Mouse (Mus musculus) midbrain, embryonic 13.5 days (tissue): ENCODE results near the gene Slc35e3. TPM values are rescaled to one million over a fixed set of nuclear protein-coding genes. Genes with fewer than 3 reads are reported as not detected.
"Not testable (repeated sequence)": the region's sequence is repeated elsewhere in the genome, so short reads cannot be mapped to it uniquely, and the experiment has no call there.

ENCODE experiments used
- ATAC-seq: fragments of 200-750 bp; cut with Nextera tagmentation; 2 replicates; pipeline ENCODE4 v1.8.0; 2017; ENCODE audit warnings: mild to moderate bottlenecking, moderate TSS enrichment, moderate library complexity
- H3K27ac ChIP-seq: fragments of 300-500 bp; sonication (generic); 2 replicates; pipeline ENCODE4 v1.5.1; 2015; ENCODE audit warnings: inconsistent platforms, mild to moderate bottlenecking, moderate library complexity
- H3K27me3 ChIP-seq: fragments of 300-500 bp; sonication (generic); 2 replicates; pipeline ENCODE4 v1.6.1; 2015; ENCODE audit warnings: mild to moderate bottlenecking, inconsistent platforms
- H3K36me3 ChIP-seq: fragments of 300-500 bp; sonication (generic); 2 replicates; pipeline ENCODE4 v1.6.1; 2015; ENCODE audit warnings: mild to moderate bottlenecking, inconsistent platforms
- H3K4me1 ChIP-seq: fragments of 300-500 bp; sonication (generic); replicated peaks from 2 replicates; pipeline ENCODE4 v1.6.1; 2015; ENCODE audit warnings: inconsistent platforms
- H3K4me2 ChIP-seq: fragments of 300-500 bp; sonication (generic); replicated peaks from 2 replicates; pipeline ENCODE4 v1.6.1; 2015; ENCODE audit warnings: moderate library complexity, mild to moderate bottlenecking, inconsistent platforms
- H3K4me3 ChIP-seq: fragments of 300-500 bp; sonication (generic); replicated peaks from 2 replicates; pipeline ENCODE4 v1.5.1; 2015; ENCODE audit warnings: mild to moderate bottlenecking, inconsistent platforms
- H3K9ac ChIP-seq: fragments of 300-500 bp; sonication (generic); replicated peaks from 2 replicates; pipeline ENCODE4 v1.6.1; 2015; ENCODE audit warnings: mild to moderate bottlenecking, inconsistent platforms
- H3K9me3 ChIP-seq: fragments of 300-500 bp; sonication (generic); 2 replicates; pipeline ENCODE4 v1.6.1; 2016; ENCODE audit warnings: mild to moderate bottlenecking, inconsistent platforms
- WGBS: fragments of 180-500 bp; shearing (Covaris S2); methylation state at CpG from one replicate; pipeline ENCODE4 v1.1.7; 2015; 5-methylcytosine and 5-hydroxymethylcytosine counted together
- polyA plus RNA-seq: library from polyadenylated mRNA; unstranded; fragments of >200 nt; fragmentation: Nextera tagmentation; extraction: Ambion mirVana; gene quantifications from 2 replicates; pipeline ENCODE4 v1.2.1, GENCODE M21; 2015

Gene Slc35e3
- polyA plus RNA-seq, 1 experiment from 2014 or later: 33.1 TPM

DNA sequence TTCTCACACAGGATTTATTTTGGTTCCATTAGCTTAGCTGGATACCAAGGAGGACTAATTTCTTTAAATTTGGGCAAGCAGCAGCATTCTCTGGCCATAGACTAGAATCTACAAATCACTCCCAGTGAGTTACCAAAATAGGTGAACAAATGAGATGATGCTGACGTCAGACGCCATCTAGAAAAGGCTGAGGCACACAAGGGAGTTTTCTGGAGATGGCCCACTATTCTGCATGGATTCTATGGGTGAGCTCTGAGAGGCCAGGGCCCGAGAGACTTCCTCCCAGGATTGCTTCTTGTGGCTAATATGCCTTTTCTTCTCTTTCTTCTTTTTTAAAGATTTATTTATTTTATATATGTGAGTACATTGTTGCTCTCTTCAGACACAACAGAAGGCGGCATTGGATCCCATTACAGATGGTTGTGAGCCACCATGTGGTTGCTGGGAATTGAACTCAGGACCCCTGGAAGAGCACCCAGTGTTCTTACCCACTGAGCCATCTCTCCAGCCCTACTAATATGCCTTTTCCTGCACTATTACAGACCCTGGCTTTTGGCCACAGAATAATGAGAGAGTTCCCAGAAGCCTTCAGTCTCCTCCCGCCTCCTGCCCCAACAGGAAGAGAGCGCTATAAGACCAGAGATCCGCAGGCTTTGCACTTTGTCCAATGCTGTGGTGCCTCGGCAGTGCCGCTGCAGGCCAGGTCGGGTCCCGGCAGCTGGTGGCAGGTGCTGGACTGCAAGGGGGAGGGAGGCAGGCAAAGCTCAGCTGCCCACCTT lies 19.1 kb upstream of the Slc35e3 start:
- Histone ChIP-seq H3K36me3 (peaks cover 81% of the 10 kb centered on the region), H3K9me3 (no peaks in the 10 kb centered on the region), H3K9ac (no peak overlapping the region), H3K27me3 (no peaks in the 10 kb centered on the region), H3K4me2 (no peak overlapping the region), H3K27ac (no peak overlapping the region), H3K4me3 (no peak overlapping the region), H3K4me1 (no peaks in the 10 kb centered on the region)
- WGBS: 96% methylated on average over 11 of the region's 11 CpGs
- no peak for ATAC-seq

DNA sequence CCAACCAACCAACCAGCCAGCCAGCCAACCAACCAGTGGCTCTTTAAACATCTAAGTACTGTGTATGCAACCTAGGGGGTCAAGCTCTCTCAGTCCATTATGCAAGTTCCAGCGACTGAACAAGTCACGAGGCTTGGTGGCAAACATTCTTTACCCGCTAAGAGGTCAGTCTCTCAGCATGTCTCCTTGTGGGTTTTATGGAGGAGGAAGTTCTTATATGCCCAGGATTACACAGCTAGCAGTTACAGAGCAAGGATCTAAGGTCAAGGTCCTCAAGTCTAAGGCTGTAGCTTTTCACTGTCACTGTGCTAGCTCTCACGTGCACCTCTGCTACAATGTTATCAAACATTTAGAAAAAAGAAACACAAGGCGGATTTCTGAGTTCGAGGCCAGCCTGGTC lies 18.4 kb upstream of the Slc35e3 start:
- no peaks in the 10 kb centered on the region for H3K27me3 ChIP-seq
- H3K4me1 ChIP-seq: no peaks in the 10 kb centered on the region
- 89% methylated on average over 6 of the region's 6 CpGs for WGBS
- no peaks in the 10 kb centered on the region for H3K9me3 ChIP-seq
- ATAC-seq: no peak
- no peak overlapping the region for H3K4me3 ChIP-seq
- H3K27ac ChIP-seq: no peak overlapping the region
- no peak overlapping the region for H3K9ac ChIP-seq
- no peak overlapping the region for H3K4me2 ChIP-seq
- H3K36me3 ChIP-seq: peaks cover 81% of the 10 kb centered on the region

DNA sequence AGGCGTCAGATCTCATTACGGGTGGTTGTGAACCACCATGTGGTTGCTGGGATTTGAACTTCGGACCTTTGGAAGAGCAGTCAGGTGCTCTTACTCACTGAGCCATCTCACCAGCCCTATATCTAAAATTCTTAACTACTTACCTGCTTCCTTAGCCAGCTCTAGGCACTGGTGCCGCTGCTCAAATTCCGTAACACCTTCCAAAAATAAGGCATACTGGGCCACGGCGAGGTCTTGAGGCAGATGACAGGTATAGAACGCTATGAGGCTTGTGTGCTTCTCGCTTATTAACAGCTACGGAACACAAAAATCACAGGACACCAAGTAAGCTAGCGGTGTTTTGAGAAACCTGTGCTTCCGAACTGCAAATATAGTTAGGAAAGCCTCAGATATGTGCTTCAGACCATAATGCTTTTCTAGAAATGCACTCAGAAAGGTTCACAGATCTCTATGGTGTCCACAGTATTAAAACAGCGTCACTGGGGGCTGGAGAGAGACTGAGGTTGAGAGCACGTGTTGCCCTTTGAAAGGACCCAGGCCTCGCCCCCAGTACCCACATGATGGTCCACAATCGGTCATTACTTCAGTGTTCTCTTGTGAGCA lies 17.5 kb upstream of the Slc35e3 start:
- Histone ChIP-seq H3K36me3 (peaks cover 87% of the 10 kb centered on the region), H3K9me3 (no peaks in the 10 kb centered on the region), H3K27ac (no peak overlapping the region), H3K4me1 (no peaks in the 10 kb centered on the region), H3K4me3 (no peak overlapping the region), H3K9ac (no peak overlapping the region), H3K27me3 (no peaks in the 10 kb centered on the region), H3K4me2 (no peak overlapping the region)
- ATAC-seq: no peak
- WGBS: 96% methylated on average over 16 of the region's 16 CpGs

DNA sequence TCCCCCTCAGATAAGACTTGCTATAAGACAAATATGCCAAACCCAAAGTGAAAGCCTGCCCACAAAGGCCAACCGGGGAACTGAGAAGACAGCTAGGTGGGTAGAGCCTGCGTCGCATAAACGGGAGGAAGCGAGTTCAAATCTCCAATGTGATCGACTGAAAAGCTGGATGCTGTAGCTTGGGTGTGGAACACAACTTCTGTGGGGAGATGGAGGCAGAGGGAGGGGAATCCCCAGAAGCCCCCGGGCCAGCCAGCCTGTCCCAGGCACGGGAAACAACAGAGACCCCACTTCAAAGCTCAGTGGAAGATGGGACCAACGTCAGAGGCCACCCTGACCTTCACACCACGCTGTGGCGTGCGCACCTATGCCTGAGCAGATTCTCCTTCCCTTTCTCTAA lies 16.8 kb upstream of the Slc35e3 start:
- Histone ChIP-seq H3K9ac (no peak overlapping the region), H3K36me3 (peaks cover 87% of the 10 kb centered on the region)
- 98% methylated on average over 12 of the region's 12 CpGs for WGBS

DNA sequence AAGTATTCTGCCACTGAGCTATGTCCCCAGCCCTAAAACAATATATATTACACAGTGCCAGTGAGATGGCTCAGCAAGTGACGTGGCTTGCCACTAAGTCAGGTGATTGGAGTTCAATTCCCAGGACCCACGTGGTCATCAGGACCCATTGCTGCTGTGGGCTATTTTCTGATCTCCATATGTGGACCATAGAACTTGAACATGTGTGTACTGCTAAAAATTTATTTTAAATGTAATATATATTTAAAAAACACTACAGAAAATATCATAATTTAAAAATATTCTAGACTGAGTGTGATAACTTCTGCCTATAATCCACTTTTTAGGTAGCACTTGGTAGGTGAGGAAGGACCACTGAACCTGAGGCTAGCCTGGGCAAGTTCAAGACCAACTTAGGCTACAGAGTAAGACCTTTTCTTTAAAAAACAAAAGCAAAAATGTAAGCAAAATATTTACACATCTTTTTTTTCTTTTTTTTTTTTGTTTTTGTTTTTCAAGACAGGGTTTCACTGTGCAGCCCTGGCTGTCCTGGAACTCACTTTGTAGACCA lies 16.2 kb upstream of the Slc35e3 start:
- Histone ChIP-seq H3K36me3 (peaks cover 88% of the 10 kb centered on the region), H3K27ac (no peak overlapping the region), H3K9me3 (no peaks in the 10 kb centered on the region), H3K9ac (no peak overlapping the region), H3K27me3 (no peaks in the 10 kb centered on the region), H3K4me1 (no peaks in the 10 kb centered on the region), H3K4me2 (no peak overlapping the region), H3K4me3 (no peak overlapping the region)
- WGBS: 97% methylated on average over 2 of the region's 2 CpGs
- ATAC-seq: no peak

More for the DNA sequence above, 16.8 kb upstream of the Slc35e3 start:
- no peaks in the 10 kb centered on the region for H3K9me3 ChIP-seq
- H3K4me3 ChIP-seq: no peak overlapping the region
- H3K27me3 ChIP-seq: no peaks in the 10 kb centered on the region
- H3K27ac ChIP-seq: no peak overlapping the region
- H3K4me2 ChIP-seq: no peak overlapping the region
- ATAC-seq: no peak
- no peaks in the 10 kb centered on the region for H3K4me1 ChIP-seq

DNA sequence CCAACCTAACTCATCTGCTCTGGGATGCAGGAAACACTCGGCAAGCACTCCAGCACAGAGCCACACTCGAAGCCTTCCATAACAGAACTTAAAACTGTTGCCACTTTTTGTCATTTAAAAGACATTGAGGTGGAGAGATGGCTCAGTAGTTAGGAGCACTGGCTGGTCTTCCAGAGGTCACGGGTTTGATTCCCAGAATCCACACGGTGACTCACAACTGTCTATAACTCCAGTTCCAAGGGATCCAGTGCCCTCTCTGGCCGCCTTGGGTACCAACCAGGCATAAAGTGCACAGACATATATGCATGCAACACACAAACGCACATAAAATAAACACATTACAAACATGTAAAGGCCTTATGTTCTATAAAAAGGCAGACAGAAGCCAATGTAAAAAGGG lies 15.4 kb upstream of the Slc35e3 start:
- no peak for ATAC-seq
- Histone ChIP-seq H3K4me1 (no peaks in the 10 kb centered on the region), H3K27me3 (no peaks in the 10 kb centered on the region), H3K27ac (no peak overlapping the region), H3K4me3 (no peak overlapping the region), H3K9me3 (no peaks in the 10 kb centered on the region), H3K9ac (no peak overlapping the region), H3K4me2 (no peak overlapping the region), H3K36me3 (peaks cover 92% of the 10 kb centered on the region)
- WGBS: 95% methylated on average over 6 of the region's 6 CpGs

DNA sequence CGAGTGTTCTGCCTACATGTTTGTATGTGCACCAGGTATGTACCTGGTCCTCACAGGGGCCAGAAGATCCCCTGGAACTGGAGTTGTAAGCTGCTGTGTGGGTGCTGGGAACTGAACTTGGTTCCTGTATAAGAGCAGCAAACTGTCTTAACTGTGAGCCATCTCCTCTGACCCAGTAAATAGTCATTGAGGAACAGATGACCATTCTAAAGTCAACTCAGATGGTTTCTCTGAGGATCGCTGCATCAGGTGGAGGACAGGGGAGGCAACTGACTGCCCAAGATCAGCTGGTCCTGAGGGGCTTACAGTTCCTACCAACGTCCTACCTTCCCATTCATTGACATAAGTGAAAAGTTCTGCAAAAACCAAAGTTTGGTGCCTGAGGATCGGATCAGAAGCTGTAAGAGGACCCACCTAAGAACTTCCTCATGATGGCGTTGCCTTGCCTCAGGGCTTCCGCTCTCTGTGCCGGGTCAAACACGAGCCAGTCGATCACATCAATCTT lies 14.7 kb upstream of the Slc35e3 start:
- Histone ChIP-seq H3K27ac (no peak overlapping the region), H3K4me3 (no peak overlapping the region), H3K9ac (no peak overlapping the region), H3K4me1 (no peaks in the 10 kb centered on the region), H3K27me3 (no peaks in the 10 kb centered on the region), H3K4me2 (no peak overlapping the region), H3K9me3 (no peaks in the 10 kb centered on the region), H3K36me3 (peaks cover 92% of the 10 kb centered on the region)
- ATAC-seq: no peak
- 97% methylated on average over 9 of the region's 9 CpGs for WGBS

DNA sequence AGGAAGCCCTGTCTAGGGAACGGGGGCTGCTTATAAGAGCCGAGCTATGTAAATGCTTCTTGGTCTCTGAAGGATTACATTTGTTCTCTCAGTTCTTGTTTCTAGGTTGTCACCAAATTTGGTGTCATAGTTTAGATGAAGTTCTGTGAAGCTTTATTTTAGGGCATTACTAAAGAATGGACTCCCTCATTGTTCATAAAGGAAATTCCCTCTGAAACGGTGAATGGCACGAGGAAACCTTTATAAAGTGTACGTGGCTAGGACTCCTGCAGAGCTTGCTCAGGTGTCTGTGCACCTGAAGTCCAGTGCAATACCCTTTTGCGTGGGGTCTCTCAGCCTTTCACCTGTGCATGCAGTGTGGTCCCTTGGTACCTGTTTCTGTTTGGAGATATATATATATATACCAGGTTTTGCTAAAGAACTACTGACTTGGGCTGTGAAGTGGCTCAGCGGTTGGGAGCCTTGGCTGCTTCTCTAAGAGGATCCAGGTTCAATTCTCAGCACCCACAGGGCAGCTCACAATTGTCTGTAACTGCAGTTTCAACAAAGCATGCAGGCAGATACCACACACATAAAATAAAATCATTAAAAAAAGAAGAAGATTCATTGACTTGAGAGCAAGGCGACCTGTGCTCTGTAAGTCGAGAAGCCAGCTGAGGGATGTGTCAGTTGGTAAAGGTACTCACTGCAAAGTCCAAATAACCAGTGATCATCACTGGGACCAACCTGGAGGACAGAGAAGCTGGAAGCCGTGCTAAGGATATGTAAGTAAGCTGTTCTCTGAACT lies 13.9 kb upstream of the Slc35e3 start:
- ATAC-seq: no peak
- H3K27me3 ChIP-seq: no peaks in the 10 kb centered on the region
- no peak overlapping the region for H3K9ac ChIP-seq
- WGBS: 94% methylated on average over 10 of the region's 10 CpGs
- no peaks in the 10 kb centered on the region for H3K4me1 ChIP-seq
- H3K9me3 ChIP-seq: no peaks in the 10 kb centered on the region
- H3K4me2 ChIP-seq: no peak overlapping the region
- H3K27ac ChIP-seq: no peak overlapping the region
- H3K36me3 ChIP-seq: peaks cover 92% of the 10 kb centered on the region
- H3K4me3 ChIP-seq: no peak overlapping the region

DNA sequence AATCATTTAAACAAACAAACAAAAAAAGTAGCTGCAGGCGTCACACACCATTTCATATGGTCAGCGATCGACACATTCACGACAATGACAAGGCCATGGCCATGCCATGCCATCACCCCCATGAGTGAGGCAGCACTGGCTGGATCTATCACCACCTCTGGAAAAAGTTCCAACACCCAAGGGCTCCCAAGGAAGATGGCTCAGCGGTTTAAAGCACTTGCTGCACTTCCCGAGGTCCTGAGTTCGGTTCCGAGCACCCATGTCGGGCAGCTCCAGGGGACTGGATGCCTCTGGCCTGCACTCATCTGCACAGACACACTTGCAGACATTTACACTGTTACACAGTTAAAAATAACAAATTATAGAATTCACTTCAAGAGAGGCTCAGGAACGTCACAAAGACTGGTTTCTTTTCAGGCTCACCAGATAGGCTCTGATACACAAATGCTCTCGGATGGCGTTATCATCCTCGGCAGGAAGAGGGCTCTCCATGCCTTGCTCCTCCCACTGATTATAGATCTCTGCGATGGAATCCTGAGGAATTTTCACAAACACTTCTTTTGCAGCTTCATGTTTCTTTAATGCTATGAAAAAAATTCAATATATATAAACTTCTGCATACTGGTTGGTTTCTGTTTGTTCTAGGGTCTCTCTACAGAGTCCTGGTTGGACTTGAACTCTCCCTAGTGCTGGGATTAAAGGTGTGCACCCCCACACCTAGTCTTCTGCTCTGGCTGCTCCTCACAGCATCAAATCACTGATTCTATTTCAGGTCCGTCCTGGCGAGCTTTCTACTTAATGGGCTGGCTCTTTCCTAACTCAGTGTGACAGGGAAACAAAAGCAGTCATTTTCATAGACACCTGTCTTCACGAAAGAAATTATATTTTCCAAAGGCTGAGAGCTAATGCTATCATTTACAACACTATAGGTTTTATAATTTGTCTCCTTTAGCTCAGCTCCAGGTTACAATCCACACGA lies 12.9 kb upstream of the Slc35e3 start:
- peaks cover 92% of the 10 kb centered on the region for H3K36me3 ChIP-seq
- H3K4me3 ChIP-seq: no peak overlapping the region
- H3K9ac ChIP-seq: no peak overlapping the region
- no peaks in the 10 kb centered on the region for H3K4me1 ChIP-seq
- H3K4me2 ChIP-seq: no peak overlapping the region
- no peaks in the 10 kb centered on the region for H3K9me3 ChIP-seq
- no peak for ATAC-seq
- no peaks in the 10 kb centered on the region for H3K27me3 ChIP-seq
- 93% methylated on average over 18 of the region's 18 CpGs for WGBS
- H3K27ac ChIP-seq: no peak overlapping the region

DNA sequence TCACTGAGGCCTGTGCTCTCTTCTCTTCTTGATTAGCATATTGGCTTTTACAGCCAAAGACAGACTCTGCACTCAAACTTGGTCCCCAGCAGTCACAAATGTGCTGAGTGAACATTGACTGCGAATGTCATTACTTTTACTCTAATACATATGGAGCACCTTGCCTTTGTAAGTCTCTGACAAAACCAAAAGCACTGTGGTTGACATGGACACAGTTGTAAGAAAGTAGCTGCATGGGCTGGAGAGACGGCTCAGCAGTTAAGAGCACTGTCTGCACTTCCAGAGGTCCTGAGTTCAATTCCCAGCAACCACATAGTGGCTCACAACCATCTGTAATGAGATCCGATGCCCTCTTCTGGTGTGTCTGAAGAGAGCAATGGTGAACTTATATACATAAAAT lies 12.2 kb upstream of the Slc35e3 start:
- peaks cover 86% of the 10 kb centered on the region for H3K36me3 ChIP-seq

DNA sequence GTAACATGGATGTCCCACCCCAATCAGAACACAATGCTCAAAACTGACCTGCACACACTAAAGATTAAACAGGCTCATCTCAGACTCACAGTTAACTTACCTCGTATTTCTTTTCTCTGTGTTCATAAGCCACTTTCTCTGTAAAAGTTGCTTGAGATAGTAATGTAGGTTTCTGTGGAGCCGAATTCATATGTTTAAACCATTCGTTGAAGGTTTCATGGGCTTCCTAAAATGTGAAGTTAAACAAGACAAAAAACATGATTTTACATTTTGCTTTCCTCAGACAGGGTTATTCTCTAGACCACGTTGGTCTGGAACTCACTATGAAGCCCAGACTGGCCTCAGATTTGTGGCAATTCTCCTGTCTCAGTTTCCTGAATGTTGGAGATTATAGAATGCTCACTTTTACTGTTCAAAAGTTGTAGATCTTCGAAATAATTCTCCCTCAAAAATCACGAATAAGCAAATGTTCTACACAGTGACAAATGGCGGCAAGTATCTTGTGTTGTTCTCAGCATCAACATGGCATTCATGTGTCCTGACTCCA lies 11.7 kb upstream of the Slc35e3 start:
- Histone ChIP-seq H3K4me3 (no peak overlapping the region), H3K4me1 (no peaks in the 10 kb centered on the region), H3K9me3 (no peaks in the 10 kb centered on the region), H3K4me2 (no peak overlapping the region), H3K9ac (no peak overlapping the region), H3K36me3 (peaks cover 86% of the 10 kb centered on the region), H3K27me3 (no peaks in the 10 kb centered on the region), H3K27ac (no peak overlapping the region)
- ATAC-seq: no peak
- WGBS: 95% methylated on average over 7 of the region's 7 CpGs

More for the DNA sequence above, 12.2 kb upstream of the Slc35e3 start:
- not testable (repeated sequence) for H3K27ac ChIP-seq, H3K4me2 ChIP-seq, H3K9ac ChIP-seq, H3K4me3 ChIP-seq, H3K4me1 ChIP-seq, H3K9me3 ChIP-seq, H3K27me3 ChIP-seq, ATAC-seq
- 94% methylated on average over 3 of the region's 3 CpGs for WGBS
